Comparison of ENCODE assay signal across 22 mouse cellular contexts in the genomic region with DNA sequence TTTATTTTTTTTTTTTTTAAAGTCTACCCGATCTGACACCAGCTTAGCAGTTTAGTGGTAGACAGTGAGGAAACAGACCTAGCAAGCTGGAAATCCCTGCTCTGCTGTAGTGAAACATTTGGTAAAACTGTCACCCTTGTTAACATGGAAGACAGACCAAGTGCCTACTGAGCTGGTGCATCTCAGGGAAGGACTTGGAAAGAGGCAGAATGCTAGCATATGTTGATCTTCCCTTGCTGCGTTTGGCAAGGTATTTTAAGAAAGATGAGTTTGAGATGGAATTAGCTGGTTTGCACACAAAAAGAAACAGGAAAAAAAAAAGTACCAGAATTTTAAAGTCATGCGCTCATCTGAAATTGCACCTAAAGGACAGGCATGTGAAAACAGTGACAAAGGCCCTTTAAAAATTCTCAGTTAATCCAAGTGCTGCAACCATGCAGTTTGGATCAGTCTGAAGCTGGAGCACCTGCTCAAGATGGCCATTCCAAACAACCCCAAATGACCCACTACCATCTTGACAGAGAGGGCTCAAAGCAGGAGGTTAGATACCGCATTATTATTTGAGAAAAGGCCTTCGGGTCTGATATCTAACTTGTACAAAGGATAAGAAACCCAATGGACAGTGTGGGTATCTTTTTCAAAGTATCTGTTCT.
DNase-seq lines count a peak whose midpoint lies in the region; ATAC-seq and TF ChIP-seq lines count a peak whose summit lies in the region.
"Had no signal": no experiment of that assay in that cellular context is flagged by ENCODE, and none has a peak within 500 bp of the region (broad histone marks: within the 10 kb centered on the region; RNA-seq: fewer than 3 reads in every experiment).

No protein-coding gene starts in this region.

- no peaks in the 10 kb centered on the region; the same call in 1 of the 2 replicates for H3K27me3 ChIP-seq in kidney, adult 2 months (replicated peaks; ENCODE audit: control insufficient read depth, insufficient read depth, low read length)
- H3K27me3 ChIP-seq: embryonic facial prominence, embryonic 12.5 days; midbrain, embryonic 13.5 days; neural tube, embryonic 13.5 days had no signal

- TF ChIP-seq POLR2A in kidney, adult 2 months (IDR thresholded peaks at IDR 0.05; ENCODE audit: low read depth, low read length): no peak

- intact Hi-C loops in left cerebral cortex, postnatal 14 days (cut with DNase I): no loop called here

- no peaks in the 10 kb centered on the region for H3K4me1 ChIP-seq in kidney, adult 2 months (ENCODE audit: control insufficient read depth, insufficient read depth, low read length)
- H3K4me1 ChIP-seq: midbrain, embryonic 13.5 days had no signal

- H3K4me3 ChIP-seq in kidney, adult 2 months (ENCODE audit: insufficient read depth, low read depth, low read length): no peak overlapping the region
- H3K4me3 ChIP-seq: embryonic facial prominence, embryonic 12.5 days; erythroblast, embryonic 14.5 days; midbrain, embryonic 13.5 days; neural tube, embryonic 13.5 days had no signal

- no peaks in the 10 kb centered on the region for H3K36me3 ChIP-seq in kidney, adult 2 months (ENCODE audit: control insufficient read depth, insufficient read depth, low read length)
- H3K36me3 ChIP-seq: embryonic facial prominence, embryonic 12.5 days; midbrain, embryonic 13.5 days; neural tube, embryonic 13.5 days had no signal

- no peak for TF ChIP-seq CTCF in kidney, adult 2 months (conservative IDR thresholded peaks at IDR 0.05; ENCODE audit: insufficient read depth, insufficient read length, low read depth, low read length)

- peak; percentile 91 for ATAC-seq in frontal cortex, adult (ENCODE audit: low TSS enrichment)
- ATAC-seq: hindbrain, embryonic 16.5 days; intestine, embryonic 16.5 days; midbrain, embryonic 13.5 days had no signal

- no peak overlapping the region for H3K27ac ChIP-seq in kidney, adult 2 months (ENCODE audit: insufficient read depth, low read depth, low read length)
- H3K27ac ChIP-seq: embryonic facial prominence, embryonic 12.5 days; midbrain, embryonic 13.5 days; neural tube, embryonic 13.5 days; stomach, postnatal 0 days had no signal

- 87% methylated on average over 5 of the region's 5 CpGs for WGBS in kidney, adult 2 months

- no peak for DNase-seq in frontal cortex, postnatal 10 days (ENCODE audit: low spot score in 2 of 2)
- DNase-seq in right cerebral cortex, adult 18-20 months: peak; percentile 53
- DNase-seq in right cerebral cortex, postnatal 4 days: no peak
- DNase-seq in cerebellum, adult 18-20 months: peak; percentile 59 to 62
- DNase-seq in left cerebral cortex, postnatal 14 days (ENCODE audit: low spot score in 2 of 2): peak; percentile 30 to 49
- no peak for DNase-seq in kidney, adult 2 months
- DNase-seq in kidney, adult 18-20 months: no peak
- DNase-seq: adrenal gland, postnatal 25 days; B cell, adult 2 months; gastrocnemius, postnatal 36 days; liver; lung, adult 18-20 months; lung, postnatal 14 days; thymus, postnatal 25 days had no signal

Comparison
In these comparisons a context has a peak if more than half of its experiments do, and no peak if none do; other contexts are left out.
1. DNase-seq: peak in right cerebral cortex, adult 18-20 months (single experiment), cerebellum, adult 18-20 months (2 of 2) and left cerebral cortex, postnatal 14 days (2 of 2); none in frontal cortex, postnatal 10 days (0 of 2), right cerebral cortex, postnatal 4 days (single experiment), kidney, adult 2 months (single experiment) and kidney, adult 18-20 months (single experiment).